Mouse (Mus musculus) hindbrain, embryonic 10.5 days (tissue): ENCODE measurements around the gene Synpo2. TPM values are rescaled to one million over a fixed set of nuclear protein-coding genes. Genes with fewer than 3 reads are reported as not detected.
"Not testable (repeated sequence)": the region's sequence is repeated elsewhere in the genome, so short reads cannot be mapped to it uniquely, and the experiment has no call there.

Experiments
- DNase-seq: peaks from one replicate; pipeline ENCODE4 v3.0.0-alpha.2; 2017; ENCODE audit warnings: low spot score
- H3K27ac ChIP-seq: fragments of 300-500 bp; sonication (generic); 2 replicates; pipeline ENCODE4 v1.5.1; 2016; ENCODE audit warnings: mild to moderate bottlenecking, moderate library complexity
- H3K27me3 ChIP-seq: fragments of 300-500 bp; sonication (generic); 2 replicates; pipeline ENCODE4 v1.6.1; 2016; ENCODE audit warnings: mild to moderate bottlenecking; ENCODE audit not compliant: poor library complexity, insufficient read depth, severe bottlenecking
- H3K36me3 ChIP-seq: fragments of 300-500 bp; sonication (generic); 2 replicates; pipeline ENCODE4 v1.6.1; 2016; ENCODE audit warnings: mild to moderate bottlenecking, moderate library complexity
- H3K4me1 ChIP-seq: fragments of 300-500 bp; sonication (generic); replicated peaks from 2 replicates; pipeline ENCODE4 v1.6.1; 2016; ENCODE audit warnings: mild to moderate bottlenecking
- H3K4me3 ChIP-seq: fragments of 300-500 bp; sonication (generic); 2 replicates; pipeline ENCODE4 v1.5.1; 2016; ENCODE audit warnings: mild to moderate bottlenecking, moderate library complexity
- H3K9me3 ChIP-seq: fragments of 300-500 bp; sonication (generic); 2 replicates; pipeline ENCODE4 v1.6.1; 2016; ENCODE audit warnings: mild to moderate bottlenecking, moderate library complexity
- WGBS: fragments of 180-500 bp; shearing (Covaris S2); methylation state at CpG from one replicate; pipeline ENCODE4 v1.1.7; 2016; 5-methylcytosine and 5-hydroxymethylcytosine counted together
- polyA plus RNA-seq: library from polyadenylated mRNA; unstranded; fragments of >200 nt; fragmentation: Nextera tagmentation; extraction: Ambion mirVana; gene quantifications from 2 replicates; pipeline ENCODE4 v1.2.1, GENCODE M21; 2016

The Synpo2 gene
- polyA plus RNA-seq, 1 experiment from 2014 or later: 2.8 TPM

GRCm38 (mm10) chr3:123131151-123131756 is 104.7 kb downstream of the Synpo2 start:
- Histone ChIP-seq H3K4me1 (no peaks in the 10 kb centered on the region), H3K4me3 (no peak overlapping the region), H3K27me3 (no peaks in the 10 kb centered on the region), H3K27ac (no peak overlapping the region), H3K36me3 (no peaks in the 10 kb centered on the region), H3K9me3 (no peaks in the 10 kb centered on the region)
- WGBS: 91% methylated on average over 6 of the region's 6 CpGs
- DNase-seq: no peak

- no peak for DNase-seq
- H3K27ac ChIP-seq: no peak overlapping the region
- no peaks in the 10 kb centered on the region for H3K36me3 ChIP-seq
- 86% methylated on average over 14 of the region's 14 CpGs for WGBS
- no peak overlapping the region for H3K4me3 ChIP-seq
- H3K27me3 ChIP-seq: no peaks in the 10 kb centered on the region
- H3K4me1 ChIP-seq: no peaks in the 10 kb centered on the region
- H3K9me3 ChIP-seq: no peaks in the 10 kb centered on the region
These were observed 105.4 kb downstream of the Synpo2 start for GRCm38 (mm10) chr3:123130314-123131150.

- no peak for DNase-seq
- Histone ChIP-seq H3K27ac (no peak overlapping the region), H3K9me3 (no peaks in the 10 kb centered on the region), H3K36me3 (no peaks in the 10 kb centered on the region), H3K27me3 (no peaks in the 10 kb centered on the region), H3K4me1 (no peaks in the 10 kb centered on the region), H3K4me3 (no peak overlapping the region)
- 79% methylated on average over 8 of the region's 8 CpGs for WGBS
These were observed 107.2 kb downstream of the Synpo2 start for GRCm38 (mm10) chr3:123128781-123129180.

GRCm38 (mm10) chr3:123128091-123128490 is 107.9 kb downstream of the Synpo2 start:
- Histone ChIP-seq H3K27ac (no peak overlapping the region), H3K4me3 (no peak overlapping the region), H3K27me3 (no peaks in the 10 kb centered on the region), H3K9me3 (no peaks in the 10 kb centered on the region), H3K36me3 (no peaks in the 10 kb centered on the region), H3K4me1 (no peaks in the 10 kb centered on the region)
- DNase-seq: no peak
- WGBS: 80% methylated on average over 7 of the region's 7 CpGs

GRCm38 (mm10) chr3:123126741-123127140 is 109.2 kb downstream of the Synpo2 start:
- H3K4me3 ChIP-seq, H3K27ac ChIP-seq, H3K9me3 ChIP-seq, H3K4me1 ChIP-seq, DNase-seq, H3K36me3 ChIP-seq, H3K27me3 ChIP-seq: not testable (repeated sequence)
- 94% methylated on average over 4 of the region's 4 CpGs for WGBS

- WGBS: 88% methylated on average over 8 of the region's 8 CpGs
- Histone ChIP-seq H3K27me3 (no peaks in the 10 kb centered on the region), H3K27ac (no peak overlapping the region), H3K4me3 (no peak overlapping the region), H3K9me3 (no peaks in the 10 kb centered on the region), H3K36me3 (no peaks in the 10 kb centered on the region), H3K4me1 (no peaks in the 10 kb centered on the region)
- no peak for DNase-seq
These were observed 112.1 kb downstream of the Synpo2 start for GRCm38 (mm10) chr3:123123817-123124216.

- no peaks in the 10 kb centered on the region for H3K36me3 ChIP-seq
- H3K27me3 ChIP-seq: no peaks in the 10 kb centered on the region
- H3K27ac ChIP-seq: no peak overlapping the region
- no peak overlapping the region for H3K4me3 ChIP-seq
- 89% methylated on average over 21 of the region's 21 CpGs for WGBS
- DNase-seq: no peak
- H3K4me1 ChIP-seq: no peaks in the 10 kb centered on the region
- no peaks in the 10 kb centered on the region for H3K9me3 ChIP-seq
These were observed 113.6 kb downstream of the Synpo2 start for GRCm38 (mm10) chr3:123122151-123123030.

GRCm38 (mm10) chr3:123116903-123117302 is 119.0 kb downstream of the Synpo2 start:
- 44% methylated on average over 16 of the region's 16 CpGs for WGBS

GRCm38 (mm10) chr3:123115770-123116527 is 120.0 kb downstream of the Synpo2 start:
- peak overlapping the region; percentile 6; the same call in 1 of the 2 replicates for H3K4me3 ChIP-seq
- H3K27me3 ChIP-seq: 0 out of 2 replicates have a peak, but pooled peaks cover 3% of the 10 kb centered on the region
- H3K36me3 ChIP-seq: no peaks in the 10 kb centered on the region
- peaks cover 14% of the 10 kb centered on the region for H3K4me1 ChIP-seq
- no peak overlapping the region for H3K27ac ChIP-seq
- 27% methylated on average over 15 of the region's 15 CpGs for WGBS
- no peak for DNase-seq
- 0 out of 2 replicates have a peak, but pooled peaks cover 5% of the 10 kb centered on the region for H3K9me3 ChIP-seq

More at GRCm38 (mm10) chr3:123116903-123117302, 119.0 kb downstream of the Synpo2 start:
- H3K27me3 ChIP-seq: 0 out of 2 replicates have a peak, but pooled peaks cover 3% of the 10 kb centered on the region
- H3K9me3 ChIP-seq: 0 out of 2 replicates have a peak, but pooled peaks cover 5% of the 10 kb centered on the region
- no peak overlapping the region for H3K4me3 ChIP-seq
- no peaks in the 10 kb centered on the region for H3K36me3 ChIP-seq
- no peak overlapping the region for H3K27ac ChIP-seq
- DNase-seq: no peak
- H3K4me1 ChIP-seq: peaks cover 14% of the 10 kb centered on the region

GRCm38 (mm10) chr3:123114001-123114635 is 121.8 kb downstream of the Synpo2 start:
- Histone ChIP-seq H3K36me3 (no peaks in the 10 kb centered on the region), H3K27ac (no peak overlapping the region), H3K4me1 (peaks cover 14% of the 10 kb centered on the region), H3K4me3 (no peak overlapping the region), H3K27me3 (0 out of 2 replicates have a peak, but pooled peaks cover 3% of the 10 kb centered on the region), H3K9me3 (0 out of 2 replicates have a peak, but pooled peaks cover 5% of the 10 kb centered on the region)
- 91% methylated on average over 21 of the region's 21 CpGs for WGBS
- DNase-seq: no peak

- 0 out of 2 replicates have a peak, but pooled peaks cover 5% of the 10 kb centered on the region for H3K9me3 ChIP-seq
- H3K27me3 ChIP-seq: 0 out of 2 replicates have a peak, but pooled peaks cover 3% of the 10 kb centered on the region
- DNase-seq: no peak
- WGBS: 93% methylated on average over 11 of the region's 11 CpGs
- H3K27ac ChIP-seq: no peak overlapping the region
- H3K4me3 ChIP-seq: no peak overlapping the region
- H3K4me1 ChIP-seq: peaks cover 14% of the 10 kb centered on the region
- H3K36me3 ChIP-seq: no peaks in the 10 kb centered on the region
These were observed 123.2 kb downstream of the Synpo2 start for GRCm38 (mm10) chr3:123112781-123113180.
